Mouse (Mus musculus): Measurements from ENCODE around the gene Plpp7.

DNA sequence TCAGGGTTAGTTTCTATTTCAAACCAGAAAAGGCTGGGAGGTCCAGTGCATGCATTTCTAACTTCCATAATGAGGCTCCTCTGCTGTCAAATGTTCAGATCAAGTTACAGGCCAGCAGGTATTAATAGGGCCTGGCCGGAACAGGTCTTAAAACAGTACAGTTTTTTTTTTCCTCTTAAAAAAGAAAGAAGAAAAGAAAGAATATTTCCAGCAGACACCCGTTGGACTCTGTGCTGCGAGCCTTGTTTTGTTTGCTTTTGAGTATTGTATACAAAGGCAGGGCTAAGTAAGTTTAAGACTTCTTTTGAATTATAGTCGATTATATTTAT lies 58.4 kb downstream of the Plpp7 start:
- no peak for TF ChIP-seq CTCF (IDR thresholded peaks at IDR 0.05; ENCODE audit: extremely low read depth, insufficient read depth, insufficient read length, insufficient replicate concordance)
- no peak for TF ChIP-seq POLR2A (IDR thresholded peaks at IDR 0.05; ENCODE audit: low read depth, low read length)
